Mouse (Mus musculus): ENCODE results near the gene Igsf9b. TPM values are rescaled to one million over a fixed set of nuclear protein-coding genes. Genes with fewer than 3 reads are reported as not detected.
A peak's percentile ranks its signal among the peaks of the same experiment; 100 is the strongest.

Igsf9b gene
- polyA plus RNA-seq, 1 experiment from 2014 or later = 1.5 TPM

DNA sequence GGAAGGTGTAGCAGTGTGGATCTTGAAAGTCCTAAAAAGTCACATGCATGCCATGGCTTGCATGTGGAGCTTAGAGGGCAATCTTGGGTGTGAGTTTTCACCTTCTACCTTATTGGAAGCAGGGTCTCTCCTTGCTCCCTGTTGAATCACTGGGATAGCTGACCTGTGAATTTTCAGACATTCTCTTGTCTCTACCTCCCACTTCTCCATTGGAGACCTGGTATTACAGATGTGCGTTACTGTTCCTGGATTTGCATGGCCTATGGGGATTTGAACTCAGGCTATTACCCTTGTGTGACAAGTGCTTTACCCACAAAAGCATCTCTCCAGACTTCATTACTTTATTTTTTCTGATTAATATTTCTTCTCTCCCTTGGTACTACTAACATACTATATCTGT lies 26.1 kb upstream of the Igsf9b start:
- POLR2A ChIA-PET = no interaction called here
- CTCF ChIA-PET = interaction anchor here (3.3 kb wide), 1 partner anchor 15 kb away, joined by 10 read pairs; no protein-coding TSS in a partner anchor
- in situ Hi-C loops (cut with MboI; ENCODE audit: low pct_unique_long_range_greater_than_20kb) = no loop called here
- ATAC-seq (no peak), DNase-seq (ENCODE audit: low read depth, low spot score) (no peak)
- H3K27me3 ChIP-seq = peaks cover 42% of the 10 kb centered on the region
- TF ChIP-seq CTCF (IDR thresholded peaks at IDR 0.05) = no peak

DNA sequence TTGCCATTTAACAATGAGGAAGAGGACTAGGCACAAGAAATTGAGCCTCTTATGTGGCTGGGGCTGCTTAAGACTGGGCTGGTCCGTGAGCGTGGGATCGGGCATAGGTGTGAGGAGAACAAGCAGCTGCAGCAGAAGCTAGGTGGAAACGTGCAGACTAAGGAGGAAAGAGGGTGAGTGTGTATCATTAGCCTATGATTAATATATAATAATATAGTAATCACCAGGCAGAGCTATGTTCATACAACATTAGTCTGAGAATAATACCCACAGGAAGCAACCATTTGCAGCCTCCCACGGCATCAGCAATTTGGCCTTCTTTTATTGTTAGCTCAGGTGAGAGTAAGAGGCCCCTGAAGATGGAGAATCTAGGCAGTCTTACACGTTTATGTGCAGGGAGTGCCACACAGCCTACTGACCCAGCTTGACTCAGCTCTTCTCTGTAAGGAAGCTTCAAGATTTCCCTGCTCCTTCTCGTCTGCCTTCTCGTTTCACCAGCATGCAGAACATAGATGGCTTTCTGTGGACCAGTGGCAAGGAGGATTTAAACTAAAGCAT lies 22.6 kb upstream of the Igsf9b start:
- DNase-seq (ENCODE audit: low read depth, low spot score) = no peak
- peaks cover 42% of the 10 kb centered on the region for H3K27me3 ChIP-seq
- ChIA-PET CTCF (interaction anchor here (1.5 kb wide), 1 partner anchor 17 kb away, joined by 3 read pairs; no protein-coding TSS in a partner anchor), POLR2A (no interaction called here)
- TF ChIP-seq CTCF (IDR thresholded peaks at IDR 0.05) = no peak
- ATAC-seq = no peak
- in situ Hi-C loops (cut with MboI; ENCODE audit: low pct_unique_long_range_greater_than_20kb) = no loop called here

DNA sequence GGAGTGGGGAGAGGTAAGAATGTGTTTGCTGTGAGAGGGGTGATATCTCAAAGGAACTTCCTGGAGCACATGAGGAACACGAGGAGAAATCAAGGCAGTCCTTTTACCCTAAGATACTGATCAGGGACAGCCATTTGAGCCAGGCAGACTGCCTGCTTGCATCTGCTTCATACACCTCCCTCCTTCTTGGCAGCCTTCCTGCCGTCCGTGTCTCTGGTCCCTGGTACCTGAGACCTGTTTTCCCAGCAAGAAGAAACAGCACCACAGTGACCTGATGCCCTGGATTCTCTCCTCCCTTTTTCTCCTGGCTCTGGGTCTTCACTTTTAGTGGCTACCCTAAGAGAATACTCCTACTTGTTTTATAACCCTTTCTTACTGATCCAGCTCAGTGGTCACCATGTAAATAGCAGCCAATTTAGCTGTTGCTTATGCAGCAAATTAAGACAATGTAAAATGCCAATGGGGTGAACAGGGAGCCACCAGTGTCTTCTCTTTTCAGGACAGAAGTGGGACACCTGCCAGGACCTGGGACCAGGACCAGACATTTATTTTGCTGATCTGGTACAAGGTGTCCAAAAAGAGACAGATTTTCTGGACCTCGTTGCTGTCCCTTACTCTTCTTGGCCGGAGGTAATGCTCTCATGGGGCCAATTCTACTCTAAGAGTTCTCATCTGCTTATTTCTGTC lies 21.5 kb upstream of the Igsf9b start:
- CTCF ChIA-PET = no interaction called here
- ATAC-seq (no peak), DNase-seq (ENCODE audit: low read depth, low spot score) (no peak)
- POLR2A ChIA-PET = no interaction called here
- TF ChIP-seq CTCF (IDR thresholded peaks at IDR 0.05) = no peak
- in situ Hi-C loops (cut with MboI; ENCODE audit: low pct_unique_long_range_greater_than_20kb) = no loop called here
- peaks cover 39% of the 10 kb centered on the region for H3K27me3 ChIP-seq

DNA sequence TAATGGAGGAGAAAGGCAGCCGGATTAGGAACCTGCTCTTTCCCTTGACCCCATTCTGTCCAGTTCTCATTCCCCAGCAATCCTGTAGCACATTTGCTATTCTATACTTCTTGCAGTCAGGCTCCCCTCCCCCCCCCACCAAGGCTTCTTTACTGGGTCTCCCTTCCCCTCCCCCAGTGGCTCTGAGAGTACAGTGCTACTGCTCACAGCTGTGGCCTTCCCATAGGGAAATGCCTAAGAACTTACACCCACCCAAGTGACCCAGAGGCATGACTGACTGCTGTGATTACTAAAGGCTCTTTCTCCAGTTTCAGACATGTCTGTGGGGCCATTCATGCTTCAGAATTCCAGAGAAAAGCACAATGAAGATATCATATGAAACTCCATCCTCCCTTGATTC lies 20.0 kb upstream of the Igsf9b start:
- in situ Hi-C loops (cut with MboI; ENCODE audit: low pct_unique_long_range_greater_than_20kb) = no loop called here
- DNase-seq (ENCODE audit: low read depth, low spot score) (no peak), ATAC-seq (no peak)
- no peak for TF ChIP-seq CTCF (IDR thresholded peaks at IDR 0.05)
- POLR2A ChIA-PET = no interaction called here
- peaks cover 37% of the 10 kb centered on the region for H3K27me3 ChIP-seq
- CTCF ChIA-PET = no interaction called here

DNA sequence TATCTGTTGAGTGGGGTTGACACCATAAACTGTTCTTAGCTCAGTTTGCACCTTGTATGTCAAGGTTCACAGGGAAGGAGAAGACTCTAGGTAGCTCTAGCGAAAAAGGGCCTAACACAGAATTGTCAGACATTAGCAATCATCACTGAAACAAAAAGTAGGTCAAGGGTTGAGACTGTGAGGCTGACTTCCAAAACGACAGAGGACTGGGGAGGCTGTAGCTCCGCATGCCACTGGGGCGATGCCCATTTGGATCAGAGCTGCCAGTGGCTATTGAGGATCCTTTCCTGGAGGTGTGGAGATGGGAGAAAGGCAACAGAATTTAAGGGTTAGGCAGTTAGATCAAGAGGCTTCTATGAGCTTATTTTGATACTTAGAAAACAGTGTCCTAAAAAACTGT lies 18.0 kb upstream of the Igsf9b start:
- in situ Hi-C loops (cut with MboI; ENCODE audit: low pct_unique_long_range_greater_than_20kb) = no loop called here
- DNase-seq (ENCODE audit: low read depth, low spot score) = no peak
- H3K27me3 ChIP-seq = peaks cover 24% of the 10 kb centered on the region
- ChIA-PET CTCF (interaction anchor here (1.6 kb wide), 1 partner anchor 9 kb away, joined by 4 read pairs; no protein-coding TSS in a partner anchor), POLR2A (interaction anchor here (1.2 kb wide), 1 partner anchor 10 kb away, joined by 4 read pairs; no protein-coding TSS in a partner anchor)
- no peak for TF ChIP-seq CTCF (IDR thresholded peaks at IDR 0.05)
- ATAC-seq = no peak

DNA sequence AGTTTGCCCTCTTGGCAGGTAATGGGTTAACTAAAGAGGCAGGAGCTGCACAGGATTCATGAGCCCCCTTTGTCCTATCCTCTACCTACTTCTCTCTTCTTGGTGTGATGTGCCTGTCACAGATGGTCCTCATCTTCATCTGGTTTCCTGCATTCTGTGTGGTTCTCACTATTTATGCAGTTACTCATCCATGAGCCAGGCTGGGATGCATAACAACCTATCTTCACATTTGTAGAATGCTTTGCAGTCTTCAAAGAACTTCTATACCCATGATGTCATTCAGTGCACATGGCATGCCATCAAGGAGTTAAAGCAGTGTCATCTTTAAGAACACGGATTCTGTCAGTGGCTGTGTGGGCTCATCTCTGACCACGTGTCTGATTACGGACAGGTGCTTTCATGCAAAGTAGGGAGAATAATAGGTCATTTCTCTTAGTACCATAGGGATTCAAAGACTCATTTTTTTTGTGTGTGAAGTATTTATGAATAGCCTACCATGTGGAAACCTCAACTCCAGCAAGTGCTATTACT lies 13.2 kb upstream of the Igsf9b start:
- DNase-seq (ENCODE audit: low read depth, low spot score) (no peak), ATAC-seq (no peak)
- CTCF ChIA-PET = interaction anchor here (0.8 to 0.9 kb wide), 2 partner anchors 12 to 152 kb away, joined by 3 read pairs; no protein-coding TSS in a partner anchor
- in situ Hi-C loops (cut with MboI; ENCODE audit: low pct_unique_long_range_greater_than_20kb) = no loop called here
- POLR2A ChIA-PET = no interaction called here
- no peak for TF ChIP-seq CTCF (IDR thresholded peaks at IDR 0.05)
- H3K27me3 ChIP-seq = peaks cover 16% of the 10 kb centered on the region

DNA sequence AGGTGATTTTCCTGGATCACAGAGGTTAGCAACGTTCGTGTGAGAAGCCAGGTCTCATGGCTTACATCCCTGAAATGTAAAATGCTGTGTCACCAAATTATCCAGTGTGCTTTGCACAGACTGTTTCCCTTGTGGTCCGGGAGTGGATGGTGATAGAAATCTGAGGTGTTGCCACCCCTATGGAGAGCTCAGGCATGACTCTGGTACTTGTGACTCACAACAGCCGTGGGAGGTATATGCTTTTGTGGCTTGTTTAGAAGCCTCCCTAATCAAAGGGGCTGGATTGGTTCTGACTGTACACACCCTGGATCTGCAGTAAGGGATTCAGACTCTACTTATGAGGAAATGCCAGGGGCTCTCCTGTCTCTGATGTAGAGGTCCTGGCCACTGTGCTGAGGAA lies 12.7 kb upstream of the Igsf9b start:
- peaks cover 11% of the 10 kb centered on the region for H3K27me3 ChIP-seq
- ATAC-seq (no peak), DNase-seq (ENCODE audit: low read depth, low spot score) (no peak)
- TF ChIP-seq CTCF (IDR thresholded peaks at IDR 0.05) = no peak
- in situ Hi-C loops (cut with MboI; ENCODE audit: low pct_unique_long_range_greater_than_20kb) = no loop called here
- ChIA-PET POLR2A (no interaction called here), CTCF (interaction anchor here (0.9 to 2.6 kb wide), 2 partner anchors 14 to 153 kb away, joined by 3 to 10 read pairs; no protein-coding TSS in a partner anchor)

DNA sequence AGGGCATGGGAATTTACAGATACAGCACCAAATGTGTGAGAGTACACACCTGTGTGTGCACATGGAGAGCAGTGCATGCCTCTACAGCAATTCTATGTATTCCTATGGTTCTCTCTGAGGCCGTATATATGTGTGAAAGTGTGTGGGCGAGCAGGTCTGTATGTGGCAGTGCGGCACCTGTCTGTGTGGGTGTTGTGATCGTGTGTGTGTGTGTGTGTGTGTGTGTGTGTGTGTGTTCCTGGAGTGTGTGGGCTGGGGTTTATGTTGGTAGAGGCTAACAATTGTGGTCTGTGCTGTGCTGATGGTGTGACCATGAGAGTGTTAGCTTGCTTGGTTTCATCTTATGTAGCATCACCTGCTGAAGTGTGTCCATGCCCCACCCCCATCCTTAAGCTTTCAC lies 12.1 kb upstream of the Igsf9b start:
- peaks cover 10% of the 10 kb centered on the region for H3K27me3 ChIP-seq
- no peak for TF ChIP-seq CTCF (IDR thresholded peaks at IDR 0.05)
- in situ Hi-C loops (cut with MboI; ENCODE audit: low pct_unique_long_range_greater_than_20kb) = no loop called here
- POLR2A ChIA-PET = no interaction called here
- ATAC-seq (no peak), DNase-seq (ENCODE audit: low read depth, low spot score) (no peak)
- CTCF ChIA-PET = interaction anchor here (0.8 to 2.6 kb wide), 5 partner anchors 14 to 181 kb away, joined by 3 to 10 read pairs (median 4); no protein-coding TSS in a partner anchor

GRCm38 (mm10) chr9:27287419-27287818 lies 11.6 kb upstream of the Igsf9b start:
- in situ Hi-C loops (cut with MboI; ENCODE audit: low pct_unique_long_range_greater_than_20kb) = no loop called here
- ChIA-PET CTCF (interaction anchor here (0.8 to 2.6 kb wide), 8 partner anchors 15 to 182 kb away, joined by 3 to 10 read pairs (median 4); no protein-coding TSS in a partner anchor), POLR2A (no interaction called here)
- H3K27me3 ChIP-seq = peaks cover 13% of the 10 kb centered on the region
- ATAC-seq (no peak), DNase-seq (ENCODE audit: low read depth, low spot score) (no peak)
- TF ChIP-seq CTCF (IDR thresholded peaks at IDR 0.05) = peak; percentile 71

GRCm38 (mm10) chr9:27288442-27288841 lies 10.6 kb upstream of the Igsf9b start:
- no peak for ATAC-seq
- in situ Hi-C loops (cut with MboI; ENCODE audit: low pct_unique_long_range_greater_than_20kb) = no loop called here
- CTCF ChIA-PET = interaction anchor here (1.3 to 2.6 kb wide), 4 partner anchors 16 to 183 kb away, joined by 4 to 10 read pairs (median 4); no protein-coding TSS in a partner anchor
- no peak for DNase-seq (ENCODE audit: low read depth, low spot score)
- POLR2A ChIA-PET = no interaction called here
- peaks cover 19% of the 10 kb centered on the region for H3K27me3 ChIP-seq
- no peak for TF ChIP-seq CTCF (IDR thresholded peaks at IDR 0.05)
